Mouse (Mus musculus): ENCODE measurements around the gene Irgm1.
"Not testable (repeated sequence)": the region's sequence is repeated elsewhere in the genome, so short reads cannot be mapped to it uniquely, and the experiment has no call there.

The Irgm1 gene

DNA sequence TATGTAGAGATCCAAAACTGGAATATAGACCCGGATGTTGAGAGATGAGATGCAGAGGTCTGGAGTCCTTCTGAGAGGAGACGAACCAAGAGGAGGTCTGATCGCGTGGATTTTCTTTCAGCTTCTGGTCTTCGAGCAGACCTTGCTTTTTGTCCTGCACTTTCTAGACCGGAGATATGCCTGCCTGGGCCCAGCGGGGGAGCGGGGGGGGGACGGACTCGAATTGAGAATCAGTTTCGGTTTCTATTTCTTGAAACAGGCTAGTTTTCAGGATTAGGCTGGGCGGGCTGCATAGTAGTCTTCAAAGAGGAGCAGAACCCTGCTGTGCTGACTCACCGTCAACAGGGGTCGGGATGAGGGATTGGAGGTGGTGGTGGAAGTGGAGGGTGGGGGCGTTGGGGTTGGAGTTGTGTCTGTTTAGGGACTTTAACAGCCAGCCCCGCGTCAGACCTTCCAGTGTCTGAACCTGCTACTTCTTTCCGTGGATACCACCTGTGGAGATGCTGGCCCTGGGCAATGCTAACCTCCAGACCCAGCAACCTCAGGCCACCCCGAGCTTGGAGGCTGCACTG lies at the start of gene Irgm1:
Irgm1 (minus strand) TSS at position 483 of the 572 bp plus-strand sequence.
- peak; percentile 74 to 85 for DNase-seq (ENCODE audit: low spot score in 2 of 2)

DNA sequence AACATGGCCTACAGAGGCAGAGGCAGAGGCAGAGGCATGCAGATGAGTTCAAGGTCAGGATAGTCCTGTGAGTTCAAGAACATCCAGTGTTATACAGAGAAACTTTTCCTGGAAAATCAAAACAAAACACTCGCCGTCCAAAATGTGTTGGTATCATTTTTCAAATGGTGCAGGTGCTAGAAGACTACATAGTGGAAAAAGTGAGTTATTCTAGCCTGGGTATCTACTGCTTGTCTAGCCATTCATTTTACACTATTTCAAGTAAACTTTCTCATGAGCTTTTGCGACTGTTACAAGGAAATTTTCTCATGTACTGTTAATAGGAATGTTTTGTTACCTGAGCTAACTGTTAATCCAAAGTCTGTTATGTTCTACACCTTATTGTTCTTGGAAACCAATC lies 46.9 kb upstream of the Irgm1 start:
- no peak for DNase-seq (ENCODE audit: low spot score in 2 of 2)

DNA sequence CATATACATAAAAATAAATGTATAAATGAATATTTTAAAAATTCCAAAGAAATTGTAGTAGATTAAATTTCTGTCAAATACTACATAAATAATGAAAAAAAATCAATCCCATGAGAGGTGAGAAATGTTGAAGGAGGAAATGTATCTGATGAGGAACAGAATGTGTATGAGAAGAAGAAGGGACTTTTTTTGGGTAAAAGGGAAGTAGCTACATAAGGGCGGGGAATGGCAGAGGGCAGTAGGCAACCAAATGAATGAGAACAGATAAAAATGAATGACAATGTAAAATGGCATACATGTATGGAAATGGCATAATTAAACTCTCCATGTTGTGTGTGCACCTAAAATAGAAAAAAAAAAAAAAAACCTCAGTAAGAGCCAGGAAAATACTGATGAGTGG lies 42.1 kb upstream of the Irgm1 start:
- no peak for DNase-seq (ENCODE audit: low spot score in 2 of 2)

DNA sequence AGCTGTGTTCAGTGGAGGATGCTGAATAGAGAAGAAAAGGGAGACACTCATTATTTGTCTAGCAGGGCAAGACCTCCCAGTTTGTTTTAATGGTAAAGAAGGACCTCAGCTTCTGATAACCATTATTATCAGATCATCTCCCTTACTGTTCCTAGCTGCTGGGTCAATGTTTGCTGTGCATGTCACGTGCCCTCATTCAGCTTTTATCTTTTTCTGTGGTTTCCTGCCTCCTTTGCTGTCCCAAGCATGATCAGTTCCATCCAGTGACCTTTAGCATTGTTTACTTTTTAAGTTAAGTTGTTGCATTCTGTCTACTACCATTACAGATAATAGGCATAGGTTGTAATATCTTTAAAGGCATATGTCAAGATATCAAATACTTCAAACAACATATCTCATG lies 37.0 kb upstream of the Irgm1 start:
- no peak for DNase-seq (ENCODE audit: low spot score in 2 of 2)

DNA sequence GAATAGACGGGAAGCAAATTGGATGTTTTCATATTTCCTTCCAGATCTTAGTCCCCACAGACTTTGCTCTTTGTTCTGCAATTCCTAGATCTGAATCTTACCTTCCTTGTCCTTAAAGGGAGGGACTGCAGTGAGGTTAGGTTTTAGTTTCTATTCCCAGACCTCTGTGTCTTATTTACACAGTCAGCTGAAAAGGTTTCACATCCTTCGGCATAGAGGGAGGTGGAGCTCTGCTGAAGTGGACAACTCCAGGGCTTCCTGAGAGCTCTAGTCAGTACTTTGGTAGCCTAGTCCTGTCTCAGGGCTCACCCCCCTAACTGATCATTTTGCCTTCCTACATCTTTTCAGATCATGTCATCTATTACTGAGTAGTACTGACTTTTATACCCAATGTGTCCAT lies 30.5 kb upstream of the Irgm1 start, which contains the start of gene Gm5431:
Gm5431 (minus strand) TSS at position 194 of the 400 bp plus-strand sequence.
- no peak for DNase-seq (ENCODE audit: low spot score in 2 of 2)

DNA sequence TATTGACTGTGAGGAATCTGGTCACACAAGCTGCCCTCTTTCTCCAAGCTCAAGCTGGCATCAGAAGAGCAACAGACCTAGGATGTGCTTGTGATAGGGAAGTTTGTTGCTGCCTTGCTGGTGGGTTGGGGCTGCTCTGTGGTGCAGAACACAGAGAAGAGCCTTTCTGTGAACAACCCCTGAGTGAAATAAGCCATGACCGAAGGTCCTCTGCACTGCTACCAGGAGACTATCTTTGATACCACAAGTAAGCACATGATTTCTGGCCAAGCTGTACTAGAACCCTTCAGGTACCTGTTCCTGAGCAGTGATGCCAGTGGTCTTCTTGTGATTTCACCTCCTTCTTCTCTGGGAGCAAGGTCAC lies 30.1 kb upstream of the Irgm1 start:
- not testable (repeated sequence) for DNase-seq (ENCODE audit: low spot score in 2 of 2)

DNA sequence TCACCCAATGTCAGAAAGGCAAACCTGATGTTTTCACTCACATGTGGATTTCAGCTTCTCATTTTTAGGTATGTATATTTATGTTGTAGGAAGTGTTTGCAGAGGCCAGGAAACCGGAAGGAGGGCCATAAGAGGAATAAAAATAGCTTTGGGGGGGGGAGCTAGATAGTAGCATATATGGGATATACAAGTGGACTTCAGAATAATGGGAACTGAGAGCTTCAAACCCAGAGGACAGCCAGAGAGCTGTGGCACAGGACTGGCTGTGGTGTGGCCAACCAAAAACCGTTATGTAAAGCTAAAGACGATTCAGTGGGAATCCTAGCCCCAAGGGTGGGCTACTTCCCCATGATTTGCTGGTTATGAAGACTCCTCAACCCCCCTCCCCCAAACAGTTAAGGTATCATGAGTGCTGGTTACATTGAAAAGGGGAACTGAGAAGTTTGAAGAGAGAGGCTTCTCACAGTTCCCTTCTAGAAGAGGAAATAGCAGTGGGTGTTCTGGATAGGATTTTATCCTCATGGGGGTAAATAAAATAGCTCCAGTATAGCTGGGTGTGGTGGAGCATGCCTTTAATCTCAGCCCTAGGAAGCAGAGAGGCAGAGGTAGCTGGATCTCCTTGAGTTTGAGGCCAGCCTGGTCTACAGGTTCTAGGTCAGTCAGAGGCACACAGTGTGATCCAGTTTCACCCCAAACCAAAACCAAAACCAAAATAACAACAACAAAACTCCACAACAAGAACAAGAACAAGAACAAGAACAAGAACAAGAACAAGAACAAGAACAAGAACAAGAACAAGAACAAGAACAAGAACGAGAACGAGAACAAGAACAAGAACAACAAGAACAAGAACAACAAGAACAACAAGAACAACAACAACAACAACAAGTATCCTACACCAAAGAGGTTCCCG lies 29.4 kb upstream of the Irgm1 start:
- DNase-seq (ENCODE audit: low spot score in 2 of 2), result not testable (repeated sequence)

DNA sequence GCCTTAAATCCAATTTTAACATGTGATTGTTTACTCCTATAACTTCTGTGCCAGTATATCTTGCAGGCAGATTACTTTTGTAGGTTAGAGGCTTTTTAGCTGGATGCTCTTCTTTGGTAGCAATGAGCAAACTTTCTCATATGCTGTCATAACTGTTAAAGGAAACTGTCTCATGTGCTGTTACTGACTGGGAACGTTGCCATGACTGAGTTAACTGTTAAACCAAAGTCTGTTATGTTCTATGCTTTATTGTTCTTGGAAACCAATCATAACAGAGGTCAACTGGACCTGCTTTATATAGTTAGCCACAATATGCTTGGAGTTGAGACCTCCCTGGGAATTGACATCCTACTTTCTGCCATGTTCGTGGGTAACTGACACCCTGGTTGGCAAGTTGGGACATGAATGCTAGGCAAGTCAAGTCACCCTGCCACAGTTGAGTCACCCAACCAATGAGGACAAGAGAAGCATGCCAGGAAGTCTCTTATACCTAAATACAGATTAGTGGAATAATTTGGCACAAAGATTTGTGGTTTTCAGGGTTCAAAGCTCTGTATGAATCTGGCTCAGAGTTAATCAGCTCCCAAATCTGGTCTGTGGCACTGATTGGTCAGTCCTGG lies 27.4 kb upstream of the Irgm1 start:
- DNase-seq (ENCODE audit: low spot score in 2 of 2), result no peak

DNA sequence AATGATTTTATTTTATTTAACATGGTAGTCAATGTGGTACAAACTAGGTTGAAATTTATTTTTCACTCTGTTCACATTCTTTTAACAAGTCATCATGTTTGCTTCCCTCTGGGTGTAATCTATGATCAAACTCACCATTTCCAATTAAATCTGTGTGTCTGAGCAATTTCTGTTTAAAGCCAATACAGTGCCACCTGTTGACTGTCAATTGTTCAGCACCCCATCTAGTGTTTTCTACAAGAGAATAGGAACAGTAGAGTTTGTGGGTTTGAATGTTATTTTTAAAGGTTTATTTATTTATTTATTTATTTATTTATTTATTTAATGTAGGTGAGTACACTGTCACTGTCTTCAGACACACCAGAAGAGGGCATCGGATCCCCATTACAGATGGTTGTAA lies 5.2 kb upstream of the Irgm1 start:
- no peak for DNase-seq (ENCODE audit: low spot score in 2 of 2)

DNA sequence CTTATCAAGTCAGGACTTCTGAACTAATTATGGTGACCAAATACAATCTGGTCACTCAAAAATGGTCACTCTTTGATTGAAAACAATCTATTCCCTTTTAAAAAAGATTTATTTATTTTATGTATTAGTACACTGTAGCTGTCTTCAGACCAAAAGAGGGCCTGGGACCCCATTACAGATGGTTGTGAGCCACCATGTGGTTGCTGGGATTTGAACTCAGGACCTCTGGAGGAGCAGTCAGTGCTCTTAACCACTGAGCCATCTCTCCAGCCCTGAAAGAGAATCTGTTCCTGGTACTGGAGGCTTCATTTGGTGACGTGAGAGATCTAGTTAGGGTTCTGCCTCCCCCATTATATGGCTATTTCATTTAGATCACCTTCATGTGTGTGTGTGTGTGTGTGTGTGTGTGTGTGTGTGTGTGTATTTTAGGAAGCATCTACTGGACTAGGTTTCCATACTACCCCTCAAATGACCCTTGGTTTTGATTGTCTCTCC lies 3.9 kb upstream of the Irgm1 start:
- DNase-seq (ENCODE audit: low spot score in 2 of 2), result not testable (repeated sequence)

DNA sequence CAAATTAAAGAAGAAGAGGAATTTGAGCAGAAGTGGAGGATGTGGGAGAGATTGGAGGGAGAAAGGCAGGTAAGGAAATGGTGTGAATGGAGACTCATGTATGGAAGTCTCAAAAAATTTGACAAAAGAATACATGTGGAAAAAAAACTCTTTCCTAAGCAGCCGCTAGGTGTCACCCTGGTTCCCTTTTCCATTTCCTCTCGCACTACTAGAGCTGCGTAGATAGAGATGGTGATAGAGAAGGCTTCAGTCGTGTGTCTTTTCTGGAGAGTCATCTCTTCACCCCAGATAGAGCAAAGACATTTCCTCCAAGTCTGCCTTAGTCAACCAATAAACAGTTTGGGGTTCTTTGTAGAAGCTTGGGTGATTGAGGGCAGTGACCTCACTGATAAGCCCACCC lies 3.0 kb upstream of the Irgm1 start:
- DNase-seq (ENCODE audit: low spot score in 2 of 2), result peak; percentile 64 to 79

DNA sequence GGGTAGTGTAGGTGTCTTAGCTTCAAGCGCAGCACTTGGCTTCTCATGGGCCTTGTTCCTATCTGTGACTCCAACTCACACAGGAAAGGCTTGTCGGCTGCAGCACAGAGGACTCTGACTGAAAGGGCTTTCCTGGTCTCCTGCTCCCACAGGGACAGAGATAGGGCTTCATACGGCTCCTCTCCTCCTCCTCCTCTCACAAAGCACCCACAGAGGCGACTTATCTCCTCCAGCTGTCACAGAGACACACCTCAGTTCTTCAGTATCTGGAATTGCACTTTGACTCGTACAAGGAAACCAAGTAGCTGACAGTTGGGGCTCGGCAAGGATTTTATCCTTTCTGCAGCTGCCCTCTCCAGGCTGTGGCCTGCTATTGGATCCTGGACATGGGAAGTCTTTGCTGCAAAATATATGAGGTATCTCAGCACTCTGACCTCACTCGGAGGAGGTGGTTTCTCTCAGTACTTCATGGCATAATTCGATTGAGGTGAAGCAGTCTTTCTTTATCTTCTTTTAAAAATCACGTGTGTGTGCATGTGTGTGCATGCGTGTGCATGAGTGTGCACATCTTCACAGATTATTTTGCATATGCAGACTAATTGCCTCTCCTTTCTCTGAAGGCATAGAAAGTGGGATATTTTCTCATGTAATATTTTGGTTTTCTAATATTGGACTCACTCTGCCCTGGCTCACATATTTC lies 2.3 kb upstream of the Irgm1 start:
- peak; percentile 44 to 61 for DNase-seq (ENCODE audit: low spot score in 2 of 2)

DNA sequence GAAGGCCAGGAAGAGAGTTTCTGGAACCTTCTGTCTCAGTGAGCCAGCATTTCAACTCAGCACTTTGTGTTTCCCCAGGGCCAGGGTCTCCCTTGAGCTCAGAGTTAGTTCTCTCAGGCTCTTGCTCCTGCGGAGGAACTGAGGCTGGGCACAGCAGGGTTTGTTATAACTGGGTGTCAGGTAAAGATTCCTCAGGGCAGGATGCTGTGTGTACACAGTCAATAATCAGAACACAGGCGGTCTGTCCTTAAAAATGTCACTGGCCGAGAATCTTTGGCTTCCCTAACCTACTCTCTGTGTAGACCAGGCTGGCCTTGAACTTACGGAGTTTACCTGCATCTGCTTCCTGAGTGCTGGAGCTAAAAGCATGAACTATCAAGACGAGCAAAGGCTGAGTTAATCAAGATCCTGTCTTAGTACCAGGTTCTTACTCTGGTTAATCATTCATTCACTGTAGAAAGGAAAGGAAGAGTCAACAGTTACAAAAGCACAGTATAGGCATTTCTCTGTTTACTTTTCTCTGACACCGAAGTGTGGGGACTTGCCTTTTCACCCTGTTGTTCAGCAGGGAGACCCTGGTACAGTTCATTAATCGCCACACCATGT lies 1.3 kb upstream of the Irgm1 start:
- DNase-seq (ENCODE audit: low spot score in 2 of 2), result peak in 1 of 2 experiments; percentile 64

DNA sequence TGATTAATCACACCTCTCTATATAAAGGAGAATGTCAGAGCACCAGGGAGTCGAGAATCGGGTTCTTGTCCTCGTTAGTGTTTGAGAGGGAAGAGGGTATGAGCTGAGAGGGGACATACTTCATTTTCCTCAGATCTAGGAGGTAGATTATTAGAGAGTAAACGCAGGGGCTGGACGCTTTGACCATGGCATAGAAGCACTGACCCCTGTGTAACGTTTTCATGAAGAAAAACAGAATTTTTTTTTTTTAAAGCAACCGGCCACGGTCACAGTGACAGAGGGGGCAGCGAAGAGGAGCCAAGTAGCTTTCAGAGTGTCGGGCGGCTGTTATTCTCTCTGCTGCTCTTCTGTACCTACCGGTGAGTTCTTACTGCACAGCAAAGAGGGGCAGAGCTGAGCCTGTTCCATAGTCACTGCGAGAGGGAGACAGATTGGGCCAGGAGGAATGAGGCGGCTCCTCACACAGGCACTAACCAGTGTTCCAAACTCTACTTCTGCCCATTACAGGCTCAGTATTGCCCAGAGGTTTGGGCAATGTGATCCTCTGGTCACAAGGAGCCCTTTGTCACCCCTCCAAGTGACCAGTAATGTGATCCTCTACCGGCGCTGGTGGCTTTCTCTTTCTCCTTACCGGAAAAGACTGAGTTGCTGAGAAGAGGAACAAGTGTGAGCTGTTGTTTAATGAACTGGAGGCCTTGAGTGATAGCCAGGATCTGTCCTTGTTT lies 496 bp upstream of the Irgm1 start:
- DNase-seq (ENCODE audit: low spot score in 2 of 2), result peak in 1 of 2 experiments; percentile 73

DNA sequence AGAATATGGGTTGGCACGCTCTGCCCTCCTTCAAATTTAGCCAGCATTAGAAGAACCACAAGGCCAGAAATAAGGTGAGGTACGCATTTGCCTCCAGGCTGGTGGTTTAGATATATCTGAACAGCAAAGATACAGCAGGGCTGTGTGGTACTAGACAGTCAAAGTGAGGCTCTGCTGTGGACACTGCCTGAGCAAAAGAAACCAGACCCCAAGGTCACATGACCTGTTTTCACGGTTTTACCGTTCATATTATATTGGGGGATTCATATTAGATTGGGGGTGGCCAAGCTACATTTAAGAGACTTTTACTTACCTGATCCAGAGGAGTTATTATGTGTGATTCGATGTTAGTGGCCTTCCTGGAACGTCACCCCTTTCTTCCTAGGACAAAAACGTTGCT lies 702 bp downstream of the Irgm1 start:
- DNase-seq (ENCODE audit: low spot score in 2 of 2), result peak in 1 of 2 experiments; percentile 61

DNA sequence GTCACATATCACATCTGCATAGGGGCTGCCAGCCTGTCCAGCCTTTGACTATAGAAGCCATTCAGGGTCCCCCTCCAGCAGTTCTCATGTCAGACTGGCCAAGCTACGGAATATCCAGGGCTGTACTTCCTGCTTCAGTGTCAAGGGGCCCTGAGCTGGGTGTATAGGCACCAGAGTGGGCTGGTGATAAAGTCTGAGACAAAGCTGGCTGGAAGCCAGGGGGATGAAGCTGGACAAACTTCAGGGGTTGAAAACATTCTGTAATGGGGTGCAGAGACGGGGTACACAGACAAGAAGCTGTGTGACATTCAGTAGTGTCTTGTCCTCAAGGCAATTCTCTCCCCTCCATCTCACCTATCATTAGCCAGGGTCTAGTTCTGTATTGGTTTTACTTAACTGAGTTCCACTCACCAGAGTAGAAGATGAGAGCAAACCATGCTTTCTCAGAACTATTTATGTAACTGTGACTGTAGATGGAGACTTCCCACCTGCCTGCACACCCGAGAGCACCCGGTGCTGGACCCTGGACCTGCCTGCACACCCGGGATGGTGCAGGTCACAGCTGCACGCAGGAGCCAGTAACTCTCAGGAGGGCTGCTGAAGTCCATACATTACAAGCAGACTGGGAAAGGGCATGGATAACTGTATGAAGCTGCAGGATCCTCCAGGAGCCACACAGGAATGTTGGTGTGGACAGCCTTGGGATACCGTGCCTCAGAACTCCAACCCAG lies 1.9 kb downstream of the Irgm1 start:
- peak in 1 of 2 experiments; percentile 64 for DNase-seq (ENCODE audit: low spot score in 2 of 2)

DNA sequence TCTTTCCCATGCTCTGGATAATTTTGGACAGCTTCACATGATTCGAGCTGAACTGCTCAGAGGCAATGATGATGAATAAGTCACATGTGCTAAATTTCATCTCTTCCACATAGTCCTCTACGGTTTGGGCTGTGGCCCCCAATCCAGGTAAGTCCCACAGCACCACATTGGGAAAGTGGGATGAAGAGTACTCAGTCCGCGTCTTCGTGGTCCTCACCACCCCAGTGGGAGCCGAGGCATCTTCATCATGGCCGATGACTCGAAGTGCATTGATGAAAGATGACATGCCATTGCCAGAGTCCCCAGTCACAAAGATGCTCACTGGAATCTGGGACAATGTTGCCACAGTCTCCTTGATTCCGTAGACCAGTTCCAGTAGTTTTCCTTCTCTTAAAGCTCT lies 5.0 kb downstream of the Irgm1 start:
- DNase-seq (ENCODE audit: low spot score in 2 of 2), result no peak

DNA sequence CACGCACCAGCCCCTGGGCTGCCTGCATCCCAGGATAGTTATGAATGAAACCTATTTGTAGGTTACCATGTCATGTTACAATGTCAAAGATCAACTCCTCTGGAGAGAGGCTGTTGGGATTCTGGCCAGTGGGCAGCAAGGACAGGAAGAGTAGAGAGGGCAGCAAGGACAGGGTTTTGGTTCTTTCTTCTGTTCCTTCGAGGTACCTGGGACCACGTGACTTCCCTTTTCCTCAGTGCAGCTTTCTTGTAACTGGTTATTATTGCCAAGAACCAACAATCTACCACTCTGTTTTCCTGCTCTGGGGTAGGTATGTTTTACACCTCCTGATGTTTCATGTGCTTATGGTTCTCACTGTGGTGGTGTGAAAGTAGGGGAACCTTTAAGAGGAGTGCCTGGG lies 7.7 kb downstream of the Irgm1 start:
- DNase-seq (ENCODE audit: low spot score in 2 of 2), result no peak

DNA sequence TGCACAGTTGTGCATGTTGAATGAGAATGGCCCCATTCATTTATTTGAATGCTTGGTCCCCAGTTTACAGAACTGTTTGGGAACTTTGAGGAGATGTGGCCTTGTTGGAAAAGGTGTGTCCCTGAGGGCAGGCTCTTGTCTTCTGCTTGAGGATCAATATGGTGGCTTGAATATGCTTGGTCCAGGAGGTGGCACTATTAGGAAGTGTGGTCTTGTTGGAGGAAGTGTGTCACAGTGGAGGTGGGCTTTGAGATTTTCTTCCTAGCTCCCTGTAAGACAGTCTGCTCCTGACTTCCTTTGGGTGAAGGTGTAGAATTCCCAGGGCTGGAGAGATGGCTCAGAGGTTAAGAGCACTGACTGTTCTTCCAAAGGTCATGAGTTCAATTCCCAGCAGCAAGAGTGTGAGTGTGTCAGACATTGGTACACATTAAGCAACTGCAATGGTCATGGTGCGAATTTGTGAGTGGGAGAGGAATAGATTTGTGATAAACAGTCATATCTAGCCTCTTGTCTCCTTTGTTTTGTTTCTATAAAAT lies 8.6 kb downstream of the Irgm1 start:
- DNase-seq (ENCODE audit: low spot score in 2 of 2), result no peak

DNA sequence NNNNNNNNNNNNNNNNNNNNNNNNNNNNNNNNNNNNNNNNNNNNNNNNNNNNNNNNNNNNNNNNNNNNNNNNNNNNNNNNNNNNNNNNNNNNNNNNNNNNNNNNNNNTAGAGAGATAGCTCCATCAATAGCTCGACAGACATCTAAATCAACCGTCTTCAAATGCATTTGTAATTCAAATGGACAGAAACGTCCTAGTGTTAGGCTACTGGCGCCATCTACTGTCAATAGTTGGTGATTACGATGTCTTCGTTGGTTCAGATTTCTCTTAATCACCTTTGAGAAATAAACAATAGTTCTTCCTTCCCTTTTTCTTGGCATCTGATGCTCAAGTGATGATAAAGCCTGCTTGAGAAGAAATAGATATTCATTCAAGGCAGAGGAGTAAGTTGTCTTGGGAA lies 12.5 kb downstream of the Irgm1 start:
- DNase-seq (ENCODE audit: low spot score in 2 of 2), result peak; percentile 58 to 74

All from spleen, postnatal 4 days (tissue).